ENCODE assay signal across 9 mouse cellular contexts in the genomic region with DNA sequence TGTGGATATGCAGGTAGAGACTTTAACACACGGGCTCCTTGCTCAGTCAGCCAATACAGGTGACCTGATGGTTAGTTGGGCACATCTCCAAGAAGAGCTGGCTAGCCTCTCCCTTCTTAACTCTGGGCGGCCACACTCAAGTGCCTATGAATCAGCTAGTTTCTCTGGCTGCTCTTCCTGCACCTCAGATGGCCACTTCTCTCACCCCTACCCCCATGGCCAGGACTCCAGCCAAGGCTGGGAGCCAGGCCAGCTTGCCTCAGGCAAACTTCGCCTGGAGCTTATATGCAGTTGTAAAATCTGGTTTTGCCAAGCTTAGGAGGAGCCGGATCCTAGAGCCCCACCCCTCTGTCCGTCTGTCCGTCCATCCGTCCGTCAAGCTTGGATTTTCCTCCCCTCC. TPM values are rescaled to one million over a fixed set of nuclear protein-coding genes. Genes with fewer than 3 reads are reported as not detected.
DNase-seq lines count a peak whose midpoint lies in the region; ATAC-seq and TF ChIP-seq lines count a peak whose summit lies in the region.
"Had no signal": no experiment of that assay in that cellular context is flagged by ENCODE, and none has a peak within 500 bp of the region (broad histone marks: within the 10 kb centered on the region; RNA-seq: fewer than 3 reads in every experiment).

No protein-coding gene starts in this region.

- H3K27me3 ChIP-seq in cerebellum, adult 2 months (ENCODE audit: control insufficient read depth, insufficient read depth, low read length): no peaks in the 10 kb centered on the region; the same call in 1 of the 2 replicates
- peaks cover 20% of the 10 kb centered on the region for H3K27me3 ChIP-seq in lung, embryonic 14.5 days (ENCODE audit: insufficient read depth, low read length)
- H3K27me3 ChIP-seq in testis, adult 2 months (ENCODE audit: control insufficient read depth, insufficient read depth, low read length): no peaks in the 10 kb centered on the region

- WGBS in cerebellum, adult 2 months: 2% methylated on average over 8 of the region's 8 CpGs
- 26% methylated on average over 8 of the region's 8 CpGs for WGBS in lung, embryonic 14.5 days

- no peak for TF ChIP-seq CTCF in cerebellum, adult 2 months (IDR thresholded peaks at IDR 0.05; ENCODE audit: borderline replicate concordance, insufficient read depth, low read depth, low read length)
- no peak for TF ChIP-seq CTCF in lung, embryonic 14.5 days (IDR thresholded peaks at IDR 0.05; ENCODE audit: low read depth)
- no peak for TF ChIP-seq CTCF in testis, adult 2 months (IDR thresholded peaks at IDR 0.05; ENCODE audit: control insufficient read depth, insufficient read depth, insufficient replicate concordance, low read depth, low read length)

- no peak overlapping the region for H3K27ac ChIP-seq in cerebellum, adult 2 months (ENCODE audit: insufficient read depth, low read length)
- peak overlapping the region; percentile 96; the same call in 1 of the 2 replicates for H3K27ac ChIP-seq in lung, embryonic 14.5 days (ENCODE audit: low read depth)
- H3K27ac ChIP-seq in testis, adult 2 months (ENCODE audit: control insufficient read depth, insufficient read depth, low read depth, low read length): peak overlapping the region; percentile 51; the same call in 1 of the 2 replicates

- DNase-seq in left cerebral cortex, postnatal 4 days: peak; percentile 86
- no peak for DNase-seq in left cerebral cortex, adult 9 months (ENCODE audit: low spot score in 2 of 2)
- DNase-seq in cerebellum, adult 2 months: peak; percentile 82 to 88
- DNase-seq in heart, adult 11 months: peak; percentile 99
- peak; percentile 79 for DNase-seq in kidney, adult 11 months
- peak; percentile 86 for DNase-seq in lung, embryonic 14.5 days
- no peak for DNase-seq in yolk sac, embryonic 10.5 days (ENCODE audit: low spot score)

- peaks cover 19% of the 10 kb centered on the region for H3K4me1 ChIP-seq in cerebellum, adult 2 months (ENCODE audit: control insufficient read depth, insufficient read depth, low read length)
- peaks cover 32% of the 10 kb centered on the region for H3K4me1 ChIP-seq in lung, embryonic 14.5 days (ENCODE audit: insufficient read depth)
- H3K4me1 ChIP-seq in testis, adult 2 months (ENCODE audit: control insufficient read depth, insufficient read depth, low read length): peaks cover 6% of the 10 kb centered on the region; the same call in 1 of the 2 replicates

- H3K36me3 ChIP-seq in lung, embryonic 14.5 days (ENCODE audit: insufficient read depth): peaks cover 15% of the 10 kb centered on the region
- H3K36me3 ChIP-seq in testis, adult 2 months (ENCODE audit: control insufficient read depth, insufficient read depth, low read length): no peaks in the 10 kb centered on the region
- H3K36me3 ChIP-seq: G1E had no signal

- intact Hi-C loops in left cerebral cortex, postnatal 4 days (cut with DNase I): no loop called here

- H3K4me2 ChIP-seq in lung, embryonic 14.5 days: peak overlapping the region; percentile 82

- peak; percentile 37 for ATAC-seq in lung, embryonic 14.5 days (ENCODE audit: insufficient read depth)

- no peak overlapping the region for H3K9ac ChIP-seq in lung, embryonic 14.5 days

- no peak for TF ChIP-seq POLR2A in cerebellum, adult 2 months (IDR thresholded peaks at IDR 0.05; ENCODE audit: borderline replicate concordance, insufficient read depth, low read length)
- no peak for TF ChIP-seq POLR2A in testis, adult 2 months (IDR thresholded peaks at IDR 0.05; ENCODE audit: control insufficient read depth, low read depth, low read length)

- no peak overlapping the region for H3K4me3 ChIP-seq in cerebellum, adult 2 months (replicated peaks; ENCODE audit: insufficient read depth, low read depth, low read length)
- H3K4me3 ChIP-seq in lung, embryonic 14.5 days (ENCODE audit: low read depth, low read length): peak overlapping the region; percentile 56
- H3K4me3 ChIP-seq in testis, adult 2 months (ENCODE audit: control insufficient read depth, low read depth, low read length): no peak overlapping the region

- no peaks in the 10 kb centered on the region for H3K9me3 ChIP-seq in lung, embryonic 14.5 days (ENCODE audit: low read depth, low read length)

RNA-seq across cellular contexts. Expression of a gene that starts 1.7 kb away (rescaled TPM):
- 10 to 100 TPM; 16.9 to 17.2 TPM for total RNA-seq in left cerebral cortex, postnatal 4 days (2021)
- 52.5 and 60.8 TPM in 2 replicates for polyA plus RNA-seq in cerebellum, adult 2 months (2012; rRNA removed)
- 223 and 230 TPM in 2 replicates for polyA plus RNA-seq in lung, embryonic 14.5 days (2014; fragmentation: Nextera tagmentation; extraction: Ambion mirVana)
- 6.5 and 9.2 TPM in 2 replicates for polyA plus RNA-seq in testis, adult 2 months (2012; rRNA removed)
- polyA plus RNA-seq: G1E had no signal

Comparison
In these comparisons a context has a peak if more than half of its experiments do, and no peak if none do; other contexts are left out.
1. DNase-seq: peak in left cerebral cortex, postnatal 4 days (single experiment), cerebellum, adult 2 months (2 of 2), heart, adult 11 months (single experiment), kidney, adult 11 months (single experiment) and lung, embryonic 14.5 days (single experiment); none in left cerebral cortex, adult 9 months (0 of 2) and yolk sac, embryonic 10.5 days (single experiment).